Mouse (Mus musculus) left cerebral cortex, adult 2 months (tissue): ENCODE data around the gene Slpi. TPM values are rescaled to one million over a fixed set of nuclear protein-coding genes. Genes with fewer than 3 reads are reported as not detected.

Source experiments
- DNase-seq, 2 experiments: peaks; one replicate each; pipeline ENCODE4 v3.0.0; 2021 to 2022; ENCODE audit warnings: low spot score in 2 of 2, mixed read lengths in 1 of 2; ENCODE audit errors: extremely low spot score in 1 of 2
- H3K27ac ChIP-seq: fragments of 200-600 bp; 2 replicates; pipeline ENCODE4 v1.8.1; 2022
- H3K4me3 ChIP-seq: fragments of 200-600 bp; 2 replicates; pipeline ENCODE4 v1.8.1; 2022
- CTCF ChIP-seq: fragments of 200-600 bp; IDR thresholded peaks from 2 replicates; pipeline ENCODE4 v1.8.1; 2022; ENCODE audit warnings: antibody characterized with exemption, mild to moderate bottlenecking, moderate library complexity
- intact Hi-C: fragments of 180-260 bp; cut with DNase I; formaldehyde crosslinking; loops from one replicate; pipeline ENCODE4 v1.15.1; 2025
- total RNA-seq, 2 experiments: library from RNA; stranded (reverse); gene quantifications; 2 replicates each; pipeline ENCODE4 v1.2.3; 2021

The Slpi gene
- total RNA-seq, 2 experiments from 2014 or later, result not detected

DNA sequence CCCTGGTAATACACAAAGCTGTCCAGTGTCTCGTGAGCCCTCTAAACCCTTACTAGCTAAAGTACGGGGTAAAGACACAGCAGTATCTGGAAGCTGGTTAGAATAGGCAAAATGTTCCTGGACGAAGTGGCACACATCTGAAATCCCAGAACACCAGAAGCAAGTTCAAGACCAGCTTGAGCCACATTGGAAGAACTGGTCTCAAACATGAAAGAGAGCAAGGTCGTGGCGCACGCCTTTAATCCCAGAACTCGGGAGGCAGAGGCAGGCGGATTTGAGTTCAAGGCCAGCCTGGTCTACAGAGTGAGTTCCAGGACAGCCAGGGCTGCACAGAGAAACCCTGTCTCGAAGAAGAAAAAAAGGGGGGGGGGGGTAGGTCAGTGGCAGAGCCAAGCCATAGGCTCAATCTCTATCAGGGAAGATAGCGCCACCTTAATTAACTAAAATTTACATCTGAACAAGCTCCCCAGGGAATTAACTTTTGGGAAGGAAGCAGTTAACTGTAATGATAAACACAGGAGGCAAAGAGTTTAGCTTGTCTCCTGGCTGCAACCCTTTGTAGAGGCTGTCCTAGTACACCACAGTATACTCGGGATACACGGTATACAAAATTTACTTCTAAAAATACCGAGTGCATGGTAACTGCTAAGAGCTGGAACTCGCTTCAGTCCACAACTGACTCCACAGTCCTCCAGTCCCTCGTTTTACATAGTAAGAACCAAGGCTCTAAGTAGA, 41.2 kb upstream of the Slpi start:
- Histone ChIP-seq H3K27ac (no peak overlapping the region), H3K4me3 (no peak overlapping the region)
- no peak for DNase-seq
- TF ChIP-seq CTCF, result no peak
- intact Hi-C loops, result no loop called here

DNA sequence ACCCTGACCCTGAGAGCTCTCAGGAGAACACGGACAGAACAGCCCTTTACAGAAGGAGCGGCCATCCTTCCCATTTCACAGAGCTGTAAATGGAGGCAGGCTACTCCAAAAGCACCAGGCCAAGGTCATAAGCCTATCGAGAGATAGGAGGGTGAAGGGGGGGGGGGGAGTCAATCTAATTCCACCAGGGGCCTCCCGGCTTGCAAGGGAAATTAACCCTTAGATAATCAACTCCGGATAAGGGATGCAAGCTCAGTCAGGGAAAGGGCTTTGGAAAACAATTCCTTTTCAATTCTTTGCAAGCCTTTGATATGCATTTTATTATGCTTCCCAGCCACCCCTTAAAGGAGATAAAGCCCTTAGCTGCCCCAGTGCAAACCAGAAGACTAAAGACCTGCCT, 39.6 kb upstream of the Slpi start:
- intact Hi-C loops, result no loop called here
- DNase-seq, result no peak
- H3K27ac ChIP-seq, result no peak overlapping the region
- no peak for TF ChIP-seq CTCF
- no peak overlapping the region for H3K4me3 ChIP-seq

DNA sequence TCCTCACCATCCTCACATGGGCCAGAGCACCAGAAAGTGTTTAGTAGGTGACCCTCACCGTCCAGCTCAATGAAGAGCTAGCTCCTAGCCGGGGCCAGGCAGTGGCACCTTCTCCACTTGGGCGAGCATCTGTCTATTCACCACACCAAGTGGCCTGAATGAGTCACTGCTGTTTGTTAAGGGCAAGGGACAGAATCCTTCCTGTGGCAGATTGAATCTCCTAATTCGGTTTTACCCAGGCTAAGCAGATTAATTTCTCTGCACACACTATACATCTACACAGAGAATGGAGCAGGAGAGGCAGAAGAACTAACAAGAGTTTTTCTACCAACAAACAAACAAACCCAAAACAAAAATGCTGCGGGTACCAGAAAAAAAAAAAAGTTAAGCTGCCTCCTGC, 38.1 kb upstream of the Slpi start:
- TF ChIP-seq CTCF, result no peak
- Histone ChIP-seq H3K27ac (no peak overlapping the region), H3K4me3 (no peak overlapping the region)
- intact Hi-C loops, result no loop called here
- DNase-seq, result no peak

DNA sequence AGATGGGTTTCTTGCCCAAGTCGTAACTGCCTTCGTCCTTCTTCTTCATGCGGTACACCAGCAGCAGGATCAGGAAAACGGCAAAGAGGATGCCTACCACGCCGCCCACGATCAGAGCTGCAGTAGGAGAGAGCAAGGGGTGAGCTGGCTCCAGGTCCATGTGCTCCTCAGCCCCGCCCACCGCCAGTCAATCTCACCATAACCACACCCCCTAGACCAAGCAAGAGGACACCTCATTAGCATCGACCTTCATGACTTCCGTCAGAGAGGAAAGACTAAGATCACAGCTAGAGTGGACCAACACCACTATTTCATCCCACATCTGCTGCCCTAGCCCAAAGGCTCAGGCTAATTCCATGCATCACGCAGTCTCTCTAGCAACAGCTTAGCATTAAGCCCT, 37.2 kb upstream of the Slpi start:
- no peak for DNase-seq
- intact Hi-C loops, result no loop called here
- H3K27ac ChIP-seq, result no peak overlapping the region
- TF ChIP-seq CTCF, result no peak
- no peak overlapping the region for H3K4me3 ChIP-seq

DNA sequence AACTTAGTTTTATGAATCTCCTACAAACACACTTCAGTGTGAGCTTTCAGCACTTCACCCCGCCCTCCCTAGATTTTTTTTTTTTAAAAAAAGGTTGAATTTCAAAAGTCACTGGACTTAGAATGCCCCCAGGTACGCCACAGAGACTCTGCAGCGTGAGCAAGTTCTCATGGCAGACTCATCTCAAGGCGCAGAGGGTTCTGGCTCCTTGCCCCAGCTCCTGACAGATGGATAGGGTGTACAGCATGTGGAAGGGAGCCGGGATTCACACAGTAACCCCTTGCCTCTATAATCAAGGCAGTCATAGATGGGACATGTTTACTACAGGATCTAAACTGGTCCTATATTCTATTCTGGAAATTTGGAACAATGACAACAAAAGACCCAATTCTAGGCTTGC, 36.5 kb upstream of the Slpi start:
- no peak for DNase-seq
- no peak overlapping the region for H3K27ac ChIP-seq

DNA sequence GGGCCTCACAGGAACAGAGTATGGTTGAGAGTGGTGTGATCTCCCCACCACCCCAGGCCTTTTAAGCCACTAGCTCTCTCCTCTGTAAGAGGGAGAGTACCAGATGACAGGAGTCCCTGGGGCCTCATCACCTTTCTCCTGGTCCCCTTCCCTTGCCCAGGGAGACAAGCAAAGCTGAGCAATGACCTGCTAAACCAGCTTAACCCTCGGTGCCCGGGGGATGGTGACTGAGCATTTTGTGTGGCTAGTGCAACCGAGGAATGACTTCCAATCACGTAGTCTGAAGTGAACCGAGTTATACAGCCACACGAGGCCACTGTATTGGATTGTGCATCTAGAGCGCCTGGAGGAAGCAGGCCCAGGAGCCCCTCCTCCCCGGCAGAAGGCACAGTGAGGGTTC, 35.5 kb upstream of the Slpi start:
- DNase-seq, result no peak
- intact Hi-C loops, result no loop called here
- TF ChIP-seq CTCF, result no peak
- Histone ChIP-seq H3K27ac (no peak overlapping the region), H3K4me3 (no peak overlapping the region)

More for the DNA sequence above, 36.5 kb upstream of the Slpi start:
- TF ChIP-seq CTCF, result no peak
- intact Hi-C loops, result no loop called here
- no peak overlapping the region for H3K4me3 ChIP-seq

DNA sequence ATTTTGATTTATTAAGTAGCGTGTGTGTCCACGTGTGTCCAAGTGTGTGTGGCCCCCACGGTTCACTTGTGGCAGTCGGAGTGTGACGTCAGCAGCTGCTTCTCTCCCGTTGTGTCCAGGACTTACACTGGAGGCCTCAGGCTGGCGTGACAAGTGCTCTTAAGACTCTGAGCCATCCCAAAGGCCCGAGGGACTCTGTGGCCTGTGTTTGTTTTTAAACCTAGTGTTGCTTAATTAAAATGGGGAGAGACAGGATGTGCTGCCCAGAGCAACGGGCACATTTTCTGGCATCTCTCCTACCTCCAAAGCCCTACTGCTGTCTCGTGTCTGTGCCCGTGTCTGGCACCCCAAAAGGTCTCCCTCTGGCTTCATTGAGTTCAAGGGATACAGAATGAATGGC, 34.6 kb upstream of the Slpi start:
- intact Hi-C loops, result loop anchor here (1.0 kb wide), 1 partner anchor 18 kb away; no protein-coding TSS in a partner anchor
- H3K4me3 ChIP-seq, result no peak overlapping the region
- no peak overlapping the region for H3K27ac ChIP-seq
- DNase-seq, result no peak
- TF ChIP-seq CTCF, result no peak

DNA sequence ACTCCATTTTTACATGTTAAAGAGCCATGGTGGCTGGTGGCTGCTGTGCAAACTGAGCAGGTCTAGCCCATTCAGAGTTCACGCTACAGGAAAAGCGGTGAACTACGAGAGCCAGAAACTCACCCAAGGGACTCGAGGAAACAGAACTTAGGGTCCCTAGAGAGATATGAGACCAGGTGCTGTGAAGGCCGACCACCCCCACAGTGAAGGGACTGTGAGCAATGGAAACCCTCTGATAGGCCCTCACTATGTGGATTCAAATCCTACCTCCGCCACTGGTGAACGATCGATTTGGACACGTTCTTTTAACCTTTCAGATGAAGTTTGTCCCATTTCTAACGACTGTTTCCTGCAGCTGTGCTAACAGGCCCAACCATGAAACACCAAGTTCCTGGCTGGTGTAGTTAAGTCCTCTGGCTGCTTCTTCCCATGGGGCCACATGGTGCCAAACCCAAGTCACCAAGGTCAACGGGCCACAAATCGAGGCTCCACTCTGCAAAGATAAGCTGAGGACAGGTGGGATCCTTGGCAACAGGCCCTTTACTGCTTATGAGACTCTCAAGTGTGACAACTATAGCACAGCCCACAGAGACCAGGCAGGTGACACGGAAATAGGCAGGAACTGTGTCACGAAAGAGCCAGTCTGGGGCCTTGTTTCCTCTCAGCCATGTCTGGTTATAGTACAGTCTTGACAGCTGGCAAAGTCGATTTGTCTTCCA, 33.9 kb upstream of the Slpi start:
- DNase-seq, result no peak
- H3K4me3 ChIP-seq, result no peak overlapping the region
- no peak overlapping the region for H3K27ac ChIP-seq
- intact Hi-C loops, result loop anchor here (1.0 kb wide), 1 partner anchor 18 kb away; no protein-coding TSS in a partner anchor
- TF ChIP-seq CTCF, result no peak

DNA sequence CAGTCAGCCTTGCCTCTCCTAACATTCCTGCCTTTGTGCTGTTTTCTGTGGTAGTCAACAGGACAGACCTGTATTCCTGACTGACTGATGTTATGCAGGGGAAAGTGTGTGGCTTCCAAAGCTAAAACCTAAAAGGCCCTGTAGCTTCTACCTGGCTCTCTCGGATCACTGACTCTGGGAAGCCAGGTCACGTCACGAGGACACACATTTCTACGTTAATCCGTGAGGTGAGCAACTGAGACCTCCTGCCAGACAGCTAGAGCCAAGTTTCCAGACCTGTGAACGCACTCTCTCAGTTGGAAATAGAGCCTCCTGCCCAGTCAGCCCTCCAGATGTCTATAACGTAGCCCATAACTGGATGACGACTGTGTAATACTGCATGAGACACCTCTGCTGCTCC, 33.1 kb upstream of the Slpi start:
- DNase-seq, result no peak
- no peak overlapping the region for H3K27ac ChIP-seq
- no peak for TF ChIP-seq CTCF
- no peak overlapping the region for H3K4me3 ChIP-seq
- intact Hi-C loops, result no loop called here

DNA sequence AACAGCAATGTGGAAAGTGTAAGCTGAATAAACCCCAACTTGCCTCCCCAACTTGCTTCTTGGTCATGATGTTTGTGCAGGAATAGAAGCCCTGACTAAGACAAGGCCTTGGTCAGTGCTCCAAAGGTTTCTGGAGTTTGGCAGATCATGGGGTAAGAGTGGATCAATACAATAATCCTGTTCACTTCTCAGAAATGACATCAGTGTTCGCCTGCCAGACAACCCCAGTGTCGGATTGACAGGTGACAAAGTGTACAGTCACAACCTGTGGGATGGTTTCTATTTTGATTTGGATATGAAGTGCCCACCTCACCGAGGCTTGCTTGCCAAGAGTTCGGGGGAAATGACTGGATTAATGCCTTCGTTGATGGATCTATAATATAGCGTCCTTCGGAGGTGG, 32.4 kb upstream of the Slpi start:
- intact Hi-C loops, result no loop called here
- no peak for TF ChIP-seq CTCF
- Histone ChIP-seq H3K27ac (no peak overlapping the region), H3K4me3 (no peak overlapping the region)
- DNase-seq, result no peak

DNA sequence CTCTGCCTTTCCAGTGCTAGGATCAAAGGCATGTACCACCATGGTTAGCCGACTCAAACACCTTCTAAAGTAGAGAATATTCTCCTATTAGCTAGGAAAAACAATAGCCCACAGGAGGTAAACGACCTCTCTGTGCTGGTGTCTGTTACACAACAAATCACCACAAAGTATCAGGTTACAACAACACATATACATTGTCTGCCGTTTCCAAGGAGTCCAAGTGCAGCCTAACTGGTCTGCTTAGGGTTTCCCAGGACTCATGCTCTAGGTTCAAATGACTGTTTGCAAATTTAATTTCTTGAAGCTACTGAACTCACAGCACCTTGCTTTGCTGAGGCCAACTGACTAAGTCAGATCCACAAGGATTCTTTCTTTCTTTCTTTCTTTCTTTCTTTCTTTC, 30.6 kb upstream of the Slpi start:
- no peak for DNase-seq
- Histone ChIP-seq H3K4me3 (no peak overlapping the region), H3K27ac (no peak overlapping the region)
- intact Hi-C loops, result loop anchor here (5.0 to 10.0 kb wide), 2 partner anchors 143 to 305 kb away; partner anchors contain the start of gene Wfdc2
- no peak for TF ChIP-seq CTCF

DNA sequence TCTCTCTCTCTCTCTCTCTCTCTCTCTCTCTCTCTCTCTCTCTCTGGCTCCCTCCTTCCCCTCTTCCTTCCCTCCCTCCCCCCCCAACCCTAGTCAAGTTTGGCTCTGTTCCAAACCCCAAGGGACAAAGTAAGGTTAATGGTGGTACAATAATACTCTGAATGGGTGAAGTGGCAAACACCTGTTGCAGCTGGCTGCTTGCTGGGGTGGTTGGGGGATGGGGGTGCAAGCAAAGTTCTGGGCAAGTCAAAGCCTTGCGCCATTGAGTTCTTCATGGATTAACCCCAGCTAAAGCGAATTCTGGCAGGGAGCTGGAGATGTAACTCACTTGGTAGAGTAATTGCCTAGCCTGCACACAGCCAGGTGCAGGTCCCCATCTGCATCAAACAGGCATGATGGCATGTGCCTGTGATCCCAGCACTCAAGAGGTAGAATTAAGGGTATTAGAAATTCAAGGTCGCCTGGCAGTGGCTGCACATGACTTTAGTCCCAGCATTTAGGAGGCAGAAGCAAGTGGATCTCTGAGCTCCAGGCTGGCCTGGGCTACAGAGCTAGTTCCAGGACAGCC, 29.5 kb upstream of the Slpi start:
- DNase-seq, result no peak
- no peak overlapping the region for H3K27ac ChIP-seq
- no peak overlapping the region for H3K4me3 ChIP-seq
- intact Hi-C loops, result loop anchor here (5.0 to 10.0 kb wide), 2 partner anchors 144 to 306 kb away; partner anchors contain the start of gene Wfdc2
- TF ChIP-seq CTCF, result no peak
